Mouse (Mus musculus): Measurements from ENCODE around the gene Ces2e. TPM values are rescaled to one million over a fixed set of nuclear protein-coding genes. Genes with fewer than 3 reads are reported as not detected.
"Not testable (repeated sequence)": the region's sequence is repeated elsewhere in the genome, so short reads cannot be mapped to it uniquely, and the experiment has no call there.

Ces2e gene
- polyA plus RNA-seq (2015; fragmentation: Nextera tagmentation; extraction: Ambion mirVana): not detected in 2 replicates

DNA sequence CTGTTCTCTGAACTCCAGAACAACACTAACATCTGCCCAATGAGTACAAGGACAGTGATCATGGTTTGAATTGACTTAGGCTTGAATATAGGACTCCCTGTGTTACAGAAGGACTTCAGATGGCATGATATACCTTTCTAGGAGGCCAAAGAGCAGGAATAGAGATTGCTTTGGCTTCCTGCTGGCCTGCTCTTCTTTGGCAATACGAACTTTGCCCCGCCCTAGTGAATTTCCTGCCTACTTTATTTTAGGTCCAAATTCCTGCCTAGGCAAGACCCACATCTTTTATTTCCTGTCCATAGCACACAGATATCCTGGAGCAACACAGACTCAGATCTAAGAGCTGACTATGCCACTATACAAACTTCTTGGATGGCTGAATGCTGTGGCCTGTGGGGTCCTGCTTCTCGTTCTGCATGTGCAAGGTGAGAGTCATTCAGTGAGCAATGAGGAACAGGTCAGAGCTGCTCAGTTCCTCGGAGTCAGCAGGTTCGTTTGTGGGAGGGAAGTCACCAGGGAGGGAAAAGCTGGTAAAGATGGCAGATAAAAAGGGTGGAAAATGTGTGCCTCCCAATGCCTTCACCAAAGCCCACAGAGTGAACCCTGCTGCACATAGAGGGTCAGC lies at the start of gene Ces2e:
Gene Ces2e, plus strand, starts transcription at position 289 of the 625 bp plus-strand sequence.
- H3K27me3 ChIP-seq: no peaks in the 10 kb centered on the region
- H3K36me3 ChIP-seq: no peaks in the 10 kb centered on the region
- H3K4me3 ChIP-seq: no peak within 1 kb of the TSS
- H3K9me3 ChIP-seq: no peaks in the 10 kb centered on the region
- no peak for ATAC-seq (ENCODE audit: low read depth)
- H3K4me2 ChIP-seq: no peak within 1 kb of the TSS
- no peak within 1 kb of the TSS for H3K27ac ChIP-seq (replicated peaks)
- H3K9ac ChIP-seq: no peak within 1 kb of the TSS
- 79% methylated on average over 5 of the region's 5 CpGs for WGBS
- H3K4me1 ChIP-seq (replicated peaks): no peaks in the 10 kb centered on the region

DNA sequence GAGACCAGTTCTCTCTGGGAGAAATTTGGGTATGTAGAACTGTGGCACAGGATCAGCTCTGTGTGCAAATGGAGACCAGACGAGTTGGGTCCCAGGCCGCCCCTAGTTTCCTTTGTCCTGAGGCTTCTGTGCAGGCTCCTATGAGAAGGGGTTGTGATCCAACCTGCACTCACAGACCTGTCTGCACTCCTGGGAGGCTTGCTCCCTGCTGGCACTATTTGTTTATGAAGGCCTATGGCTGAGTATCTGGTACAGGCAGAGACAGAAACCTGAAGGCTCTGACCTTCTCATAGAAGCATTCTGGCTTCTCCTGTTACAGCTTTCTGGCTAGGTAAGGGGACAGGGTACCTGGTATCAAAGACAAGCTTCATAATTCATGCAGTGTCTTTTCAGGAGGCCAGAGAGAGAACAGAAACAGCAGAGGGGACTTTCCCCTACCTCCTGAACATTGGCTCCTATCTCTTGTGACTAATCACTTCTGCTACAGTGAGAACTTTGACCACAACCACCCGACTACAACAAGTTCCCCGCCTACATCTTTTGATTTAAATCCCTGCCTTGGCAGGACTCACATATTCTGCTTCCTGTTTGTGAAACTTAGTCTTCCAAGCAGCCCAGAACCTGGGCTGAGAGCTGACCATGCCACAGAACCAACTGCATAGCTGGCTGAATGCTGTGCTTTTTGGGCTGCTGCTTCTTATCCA lies 39.7 kb upstream of the Ces2e start:
- not testable (repeated sequence) for H3K4me3 ChIP-seq; H3K9me3 ChIP-seq; ATAC-seq (ENCODE audit: low read depth); H3K27ac ChIP-seq (replicated peaks); H3K9ac ChIP-seq; H3K36me3 ChIP-seq; H3K27me3 ChIP-seq; H3K4me2 ChIP-seq; H3K4me1 ChIP-seq (replicated peaks)
- no CpG with 5 or more reads among the region's 4 CpGs for WGBS

DNA sequence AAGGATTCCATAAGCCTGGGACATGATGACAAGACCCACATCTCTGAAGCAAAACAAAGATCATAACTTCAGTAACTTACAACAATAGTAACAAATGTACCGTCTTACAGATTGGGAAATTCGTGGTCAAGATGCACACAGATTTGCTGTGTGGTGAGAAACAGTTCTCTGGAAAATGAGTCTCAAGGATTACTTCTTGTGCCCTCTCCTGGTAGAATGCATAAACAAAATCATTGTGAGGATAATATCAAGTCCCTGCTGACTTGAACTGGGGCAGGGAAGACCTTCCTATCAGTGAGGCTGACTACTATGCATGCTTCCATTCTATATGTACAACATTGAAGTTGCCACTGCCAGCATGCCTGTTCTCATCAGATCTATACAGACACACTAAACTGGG lies 24.3 kb upstream of the Ces2e start:
- Histone ChIP-seq H3K4me3 (no peak overlapping the region), H3K9ac (no peak overlapping the region), H3K9me3 (no peaks in the 10 kb centered on the region), H3K27me3 (no peaks in the 10 kb centered on the region), H3K4me2 (no peak overlapping the region), H3K4me1 (replicated peaks) (no peaks in the 10 kb centered on the region), H3K36me3 (no peaks in the 10 kb centered on the region), H3K27ac (replicated peaks) (no peak overlapping the region)
- WGBS: 80% methylated on average over 2 of the region's 2 CpGs
- ATAC-seq (ENCODE audit: low read depth): no peak

DNA sequence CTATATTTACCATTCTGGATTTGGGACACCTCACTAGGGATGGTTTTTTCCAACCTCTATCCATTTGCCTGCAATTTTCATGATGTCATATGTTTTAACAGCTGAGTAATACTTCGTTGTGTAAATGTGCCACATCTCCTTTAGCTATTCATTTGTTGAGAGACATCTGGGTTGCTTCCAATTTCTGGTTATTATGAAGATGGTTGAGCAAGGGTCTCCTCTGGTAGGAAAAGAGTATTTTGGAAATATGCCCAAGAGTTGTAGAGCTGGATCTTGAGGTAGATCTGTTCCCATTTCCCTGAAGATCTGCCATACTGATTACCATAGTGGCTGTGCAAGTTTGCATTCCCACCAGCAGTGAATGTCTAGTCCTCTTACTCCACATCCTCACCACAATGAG lies 18.9 kb upstream of the Ces2e start:
- no peaks in the 10 kb centered on the region for H3K27me3 ChIP-seq
- no peak overlapping the region for H3K27ac ChIP-seq (replicated peaks)
- ATAC-seq (ENCODE audit: low read depth): no peak
- no peaks in the 10 kb centered on the region for H3K36me3 ChIP-seq
- H3K4me2 ChIP-seq: no peak overlapping the region
- no peaks in the 10 kb centered on the region for H3K9me3 ChIP-seq
- WGBS: 65% methylated on average over 1 of the region's 1 CpGs
- no peak overlapping the region for H3K9ac ChIP-seq
- no peak overlapping the region for H3K4me3 ChIP-seq
- H3K4me1 ChIP-seq (replicated peaks): no peaks in the 10 kb centered on the region

DNA sequence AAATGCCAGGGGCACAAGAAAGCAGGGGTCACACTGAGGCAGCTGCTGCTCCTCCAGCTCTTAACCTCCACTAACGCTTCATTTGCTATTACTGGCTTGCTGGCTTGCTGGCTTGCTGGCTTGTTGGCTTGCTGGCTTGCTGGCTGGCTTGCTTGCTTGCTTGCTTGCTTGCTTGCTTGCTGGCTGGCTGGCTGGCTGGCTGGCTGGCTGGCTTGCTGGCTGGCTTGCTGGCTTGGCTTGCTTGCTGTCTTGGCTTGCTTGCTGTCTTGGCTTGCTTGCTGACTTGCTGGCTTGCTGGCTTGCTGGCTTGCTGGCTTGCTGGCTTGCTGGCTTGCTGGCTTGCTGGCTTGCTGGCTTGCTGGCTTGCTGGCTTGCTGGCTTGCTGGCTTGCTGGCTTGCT lies 17.0 kb upstream of the Ces2e start:
- H3K27me3 ChIP-seq; H3K9ac ChIP-seq; H3K9me3 ChIP-seq; H3K4me1 ChIP-seq (replicated peaks); H3K36me3 ChIP-seq; ATAC-seq (ENCODE audit: low read depth); H3K4me2 ChIP-seq; H3K4me3 ChIP-seq; H3K27ac ChIP-seq (replicated peaks): not testable (repeated sequence)
- 78% methylated on average over 1 of the region's 1 CpGs for WGBS

DNA sequence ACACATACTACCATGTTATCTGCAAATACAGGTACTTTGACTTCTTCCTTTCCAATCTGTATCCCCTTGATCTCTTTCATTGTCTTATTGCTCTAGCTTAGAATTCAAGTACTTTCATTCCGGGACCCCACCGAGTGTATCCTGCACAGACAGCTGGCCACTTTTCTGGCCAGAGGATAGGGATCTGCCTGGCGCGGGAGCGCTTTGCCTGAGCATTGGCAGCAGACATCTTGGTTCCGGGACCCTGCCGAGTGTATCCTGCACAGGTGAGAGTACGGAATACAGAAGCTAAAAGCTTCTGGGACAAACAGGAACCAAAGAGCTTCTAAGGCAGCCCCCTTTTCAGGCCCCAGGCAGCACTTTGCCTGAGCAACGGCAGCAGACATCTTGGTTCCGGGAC lies 16.4 kb upstream of the Ces2e start:
- H3K27ac ChIP-seq (replicated peaks); ATAC-seq (ENCODE audit: low read depth); H3K9me3 ChIP-seq; H3K27me3 ChIP-seq; H3K4me1 ChIP-seq (replicated peaks); H3K36me3 ChIP-seq; H3K4me2 ChIP-seq; H3K9ac ChIP-seq; H3K4me3 ChIP-seq: not testable (repeated sequence)
- WGBS: 93% methylated on average over 10 of the region's 10 CpGs

DNA sequence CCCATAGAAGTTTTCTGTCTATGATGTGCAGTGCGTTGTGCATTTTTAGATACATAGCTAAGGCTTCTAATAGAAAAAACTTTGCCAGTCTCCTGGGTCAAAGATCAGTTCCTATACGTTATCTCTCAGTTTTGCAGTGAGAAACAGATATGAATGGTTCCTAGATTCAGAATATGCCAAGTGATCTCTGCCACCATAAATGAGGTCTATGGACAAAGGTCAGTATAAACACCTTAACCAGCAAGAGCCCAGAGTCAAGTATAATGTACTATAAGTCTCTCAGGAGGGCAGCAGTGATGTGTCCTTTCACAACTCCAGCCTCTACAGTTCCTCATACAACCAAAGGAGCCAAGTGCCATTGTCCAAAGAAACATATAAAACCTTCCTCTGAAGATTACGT lies 1.2 kb downstream of the Ces2e start:
- ATAC-seq (ENCODE audit: low read depth): no peak
- H3K27me3 ChIP-seq: no peaks in the 10 kb centered on the region
- no peaks in the 10 kb centered on the region for H3K9me3 ChIP-seq
- no peak overlapping the region for H3K4me2 ChIP-seq
- no peak overlapping the region for H3K9ac ChIP-seq
- no peaks in the 10 kb centered on the region for H3K36me3 ChIP-seq
- H3K4me3 ChIP-seq: no peak overlapping the region
- no peak overlapping the region for H3K27ac ChIP-seq (replicated peaks)
- 91% methylated on average over 3 of the region's 3 CpGs for WGBS
- H3K4me1 ChIP-seq (replicated peaks): no peaks in the 10 kb centered on the region

DNA sequence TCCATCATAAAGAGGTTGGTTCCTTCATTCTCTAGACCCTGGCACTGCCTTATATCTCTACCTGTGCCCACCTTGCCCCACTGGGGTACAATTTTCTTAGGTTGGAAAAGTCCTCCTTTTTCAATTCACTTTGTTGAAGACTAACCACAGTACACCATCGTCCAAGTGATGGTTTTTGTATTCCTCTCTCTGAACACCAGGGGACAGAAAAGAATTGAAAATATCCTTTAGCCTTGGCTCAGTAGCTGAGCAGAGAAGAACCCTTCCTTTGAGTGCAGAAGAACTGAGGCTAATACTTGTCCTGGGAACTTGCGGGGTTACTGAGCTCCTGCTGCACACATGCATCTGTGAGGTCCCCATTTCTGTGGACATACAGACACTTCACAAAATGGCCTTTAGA lies 18.6 kb downstream of the Ces2e start:
- ATAC-seq (ENCODE audit: low read depth): no peak
- Histone ChIP-seq H3K36me3 (no peaks in the 10 kb centered on the region), H3K4me2 (no peak overlapping the region), H3K4me1 (replicated peaks) (no peaks in the 10 kb centered on the region), H3K4me3 (no peak overlapping the region), H3K9ac (no peak overlapping the region), H3K27ac (replicated peaks) (no peak overlapping the region), H3K9me3 (no peaks in the 10 kb centered on the region), H3K27me3 (no peaks in the 10 kb centered on the region)
- 88% methylated on average over 2 of the region's 2 CpGs for WGBS

DNA sequence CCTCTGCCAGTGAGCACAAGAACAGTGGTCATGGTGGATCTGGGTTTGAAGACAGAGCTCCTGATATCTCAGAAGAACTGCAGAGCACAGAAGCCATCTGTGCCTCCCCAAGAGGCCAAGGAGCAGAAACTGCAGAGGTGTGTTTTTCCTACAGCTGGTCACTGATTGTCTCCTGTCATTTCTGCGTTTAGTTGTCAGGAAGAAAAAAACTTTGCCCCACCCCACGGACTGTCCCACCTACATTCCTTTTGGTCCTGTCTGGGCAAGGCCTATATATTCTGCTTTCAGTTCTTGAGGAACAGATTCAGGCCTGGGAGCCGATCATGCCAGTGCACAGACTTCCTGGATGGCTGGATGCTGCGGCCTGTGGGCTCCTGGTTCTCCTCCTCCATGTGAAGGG lies 21.0 kb downstream of the Ces2e start, which contains the start of gene Ces2f:
Gene Ces2f, plus strand, starts transcription at position 301 of the 400 bp plus-strand sequence.
- Histone ChIP-seq H3K4me3 (no peak within 1 kb of the TSS), H3K9me3 (no peaks in the 10 kb centered on the region), H3K27ac (replicated peaks) (no peak within 1 kb of the TSS), H3K4me1 (replicated peaks) (no peaks in the 10 kb centered on the region), H3K27me3 (no peaks in the 10 kb centered on the region), H3K9ac (no peak within 1 kb of the TSS), H3K36me3 (no peaks in the 10 kb centered on the region), H3K4me2 (no peak within 1 kb of the TSS)
- ATAC-seq (ENCODE audit: low read depth): no peak
- WGBS: 87% methylated on average over 4 of the region's 4 CpGs

DNA sequence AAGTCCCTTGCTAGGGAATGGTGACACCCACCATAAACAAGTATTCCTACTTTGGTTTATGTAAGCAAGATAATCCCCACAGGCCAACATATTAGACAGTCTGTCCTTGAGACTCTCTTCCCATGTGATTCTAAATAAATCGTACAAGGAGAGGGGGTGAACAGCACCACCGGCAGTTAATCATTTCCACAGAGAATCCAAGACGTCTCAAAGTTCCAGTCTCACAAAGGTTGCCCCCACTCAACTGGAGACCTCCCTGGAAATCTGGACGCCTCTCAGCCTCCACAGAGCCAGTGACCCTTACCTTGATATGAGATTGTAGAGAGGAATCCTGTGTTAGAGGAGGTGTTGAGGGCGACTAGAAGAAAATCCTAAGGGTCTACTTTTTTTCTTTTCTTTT lies 23.0 kb downstream of the Ces2e start:
- ATAC-seq (ENCODE audit: low read depth): no peak
- Histone ChIP-seq H3K27ac (replicated peaks) (no peak overlapping the region), H3K9me3 (no peaks in the 10 kb centered on the region), H3K4me1 (replicated peaks) (no peaks in the 10 kb centered on the region), H3K4me3 (no peak overlapping the region), H3K4me2 (no peak overlapping the region), H3K36me3 (no peaks in the 10 kb centered on the region), H3K9ac (no peak overlapping the region), H3K27me3 (no peaks in the 10 kb centered on the region)
- WGBS: 78% methylated on average over 5 of the region's 5 CpGs

DNA sequence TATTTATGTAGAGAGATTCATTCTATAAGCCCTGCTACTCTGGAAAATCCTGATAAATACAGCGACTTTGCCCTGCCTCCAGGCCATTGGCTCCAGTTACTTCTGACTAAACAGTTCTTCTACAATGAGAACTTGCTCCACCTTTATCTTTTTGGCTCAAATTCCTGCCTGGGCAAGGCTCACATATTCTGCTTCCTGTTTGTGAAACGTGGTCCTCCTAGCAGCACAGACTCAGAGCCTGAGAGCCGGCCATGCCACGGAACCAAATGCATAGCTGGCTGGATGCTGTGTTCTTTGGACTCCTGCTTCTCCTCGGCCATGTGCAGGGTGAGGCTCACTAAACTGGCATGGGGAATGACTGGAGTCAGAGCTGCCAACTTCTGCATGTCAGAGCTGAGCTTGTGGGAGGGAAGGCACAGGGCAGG lies 35.5 kb downstream of the Ces2e start, which contains the start of gene Ces2g:
Gene Ces2g, plus strand, starts transcription at position 182 of the 425 bp plus-strand sequence.
- ATAC-seq (ENCODE audit: low read depth): no peak
- no peak within 1 kb of the TSS for H3K27ac ChIP-seq (replicated peaks)
- WGBS: 74% methylated on average over 5 of the region's 5 CpGs
- no peak within 1 kb of the TSS for H3K9ac ChIP-seq
- H3K9me3 ChIP-seq: no peaks in the 10 kb centered on the region
- no peaks in the 10 kb centered on the region for H3K27me3 ChIP-seq
- H3K4me1 ChIP-seq (replicated peaks): no peaks in the 10 kb centered on the region
- no peak within 1 kb of the TSS for H3K4me3 ChIP-seq
- no peaks in the 10 kb centered on the region for H3K36me3 ChIP-seq
- H3K4me2 ChIP-seq: no peak within 1 kb of the TSS

DNA sequence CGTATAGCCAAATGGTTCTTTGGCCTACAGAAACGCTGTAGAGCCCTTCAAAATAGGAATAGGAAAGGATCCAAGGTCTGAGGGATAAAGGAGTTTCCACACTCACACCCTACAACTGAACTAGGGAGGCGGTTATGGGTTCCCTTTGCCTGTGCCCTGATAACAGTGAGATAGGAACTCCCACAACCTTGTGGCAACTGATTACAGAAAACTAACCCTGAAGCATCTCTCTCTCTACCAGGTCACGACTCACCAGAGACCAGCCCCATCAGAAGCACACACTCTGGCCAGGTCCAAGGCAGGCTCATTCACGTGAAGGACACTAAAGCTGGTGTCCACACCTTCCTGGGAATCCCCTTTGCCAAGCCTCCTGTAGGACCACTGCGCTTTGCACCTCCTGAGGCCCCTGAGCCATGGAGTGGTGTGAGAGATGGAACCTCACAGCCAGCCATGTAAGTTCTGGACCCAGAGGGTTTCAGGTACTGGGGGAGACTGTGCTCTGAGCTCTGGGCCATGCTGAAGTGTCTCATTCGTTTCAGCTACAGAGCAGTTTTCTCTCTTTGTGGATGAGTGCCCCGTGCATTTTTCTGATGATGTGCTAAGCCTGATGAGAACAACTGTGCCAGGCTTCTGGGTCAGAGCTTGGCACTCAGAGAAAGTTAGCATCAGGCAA lies 36.3 kb downstream of the Ces2e start:
- H3K27me3 ChIP-seq: no peaks in the 10 kb centered on the region
- H3K36me3 ChIP-seq: no peaks in the 10 kb centered on the region
- ATAC-seq (ENCODE audit: low read depth): no peak
- H3K27ac ChIP-seq (replicated peaks): no peak overlapping the region
- no peak overlapping the region for H3K4me2 ChIP-seq
- no peak overlapping the region for H3K9ac ChIP-seq
- no peaks in the 10 kb centered on the region for H3K9me3 ChIP-seq
- no peaks in the 10 kb centered on the region for H3K4me1 ChIP-seq (replicated peaks)
- 80% methylated on average over 8 of the region's 8 CpGs for WGBS
- no peak overlapping the region for H3K4me3 ChIP-seq

All from neural tube, embryonic 13.5 days (tissue).